Mouse (Mus musculus): Measurements from ENCODE around the gene Ubald2. TPM values are rescaled to one million over a fixed set of nuclear protein-coding genes. Genes with fewer than 3 reads are reported as not detected.

Ubald2 gene
- total and polyA plus RNA-seq, 2 experiments: 16.6 to 45.7 TPM

GRCm38 (mm10) chr11:116429862-116430613, 3.9 kb upstream of the Ubald2 start:
- WGBS: 90% methylated on average over 9 of the region's 9 CpGs
- Histone ChIP-seq H3K27me3 (ENCODE audit: control insufficient read depth, insufficient read depth, low read length) (no peaks in the 10 kb centered on the region), H3K4me1 (ENCODE audit: control insufficient read depth, insufficient read depth, low read length) (peaks cover 5% of the 10 kb centered on the region; the same call in 1 of the 2 replicates), H3K27ac (replicated peaks; ENCODE audit: insufficient read depth, low read depth, low read length) (no peak overlapping the region), H3K36me3 (ENCODE audit: control insufficient read depth, insufficient read depth, low read length) (no peaks in the 10 kb centered on the region), H3K4me3 (ENCODE audit: insufficient read depth, low read depth, low read length) (no peak overlapping the region), H3K9ac (ENCODE audit: low read depth, low read length) (no peak overlapping the region), H3K79me2 (ENCODE audit: control insufficient read depth, insufficient read depth, low read length) (no peaks in the 10 kb centered on the region)
- DNase-seq (ENCODE audit: extremely low read depth, low read depth, low spot score): no peak
- TF ChIP-seq POLR2A (IDR thresholded peaks at IDR 0.05; ENCODE audit: extremely low read depth, insufficient read depth, low read length) (no peak), CTCF (IDR thresholded peaks at IDR 0.05; ENCODE audit: low read depth, low read length) (no peak)

- Histone ChIP-seq H3K27ac (replicated peaks; ENCODE audit: insufficient read depth, low read depth, low read length) (no peak overlapping the region), H3K4me3 (ENCODE audit: insufficient read depth, low read depth, low read length) (no peak overlapping the region), H3K27me3 (ENCODE audit: control insufficient read depth, insufficient read depth, low read length) (no peaks in the 10 kb centered on the region), H3K79me2 (ENCODE audit: control insufficient read depth, insufficient read depth, low read length) (no peaks in the 10 kb centered on the region), H3K36me3 (ENCODE audit: control insufficient read depth, insufficient read depth, low read length) (peaks cover 1% of the 10 kb centered on the region; the same call in 1 of the 2 replicates), H3K9ac (ENCODE audit: low read depth, low read length) (no peak overlapping the region), H3K4me1 (ENCODE audit: control insufficient read depth, insufficient read depth, low read length) (peaks cover 8% of the 10 kb centered on the region; the same call in 1 of the 2 replicates)
- no peak for DNase-seq (ENCODE audit: extremely low read depth, low read depth, low spot score)
- TF ChIP-seq CTCF (IDR thresholded peaks at IDR 0.05; ENCODE audit: low read depth, low read length): no peak
- TF ChIP-seq POLR2A (IDR thresholded peaks at IDR 0.05; ENCODE audit: extremely low read depth, insufficient read depth, low read length): no peak
- 31% methylated on average over 22 of the region's 22 CpGs for WGBS
Observed at GRCm38 (mm10) chr11:116430723-116431427, 3.0 kb upstream of the Ubald2 start.

- Histone ChIP-seq H3K4me3 (ENCODE audit: insufficient read depth, low read depth, low read length) (no peak overlapping the region), H3K9ac (ENCODE audit: low read depth, low read length) (no peak overlapping the region), H3K79me2 (ENCODE audit: control insufficient read depth, insufficient read depth, low read length) (no peaks in the 10 kb centered on the region), H3K4me1 (ENCODE audit: control insufficient read depth, insufficient read depth, low read length) (peaks cover 8% of the 10 kb centered on the region; the same call in 1 of the 2 replicates), H3K27me3 (ENCODE audit: control insufficient read depth, insufficient read depth, low read length) (no peaks in the 10 kb centered on the region), H3K27ac (replicated peaks; ENCODE audit: insufficient read depth, low read depth, low read length) (no peak overlapping the region), H3K36me3 (ENCODE audit: control insufficient read depth, insufficient read depth, low read length) (peaks cover 1% of the 10 kb centered on the region; the same call in 1 of the 2 replicates)
- TF ChIP-seq POLR2A (IDR thresholded peaks at IDR 0.05; ENCODE audit: extremely low read depth, insufficient read depth, low read length): no peak
- TF ChIP-seq CTCF (IDR thresholded peaks at IDR 0.05; ENCODE audit: low read depth, low read length): no peak
- WGBS: 40% methylated on average over 11 of the region's 11 CpGs
- no peak for DNase-seq (ENCODE audit: extremely low read depth, low read depth, low spot score)
Observed at GRCm38 (mm10) chr11:116431428-116432077, 2.3 kb upstream of the Ubald2 start.

GRCm38 (mm10) chr11:116432127-116432526, 1.8 kb upstream of the Ubald2 start:
- 67% methylated on average over 6 of the region's 6 CpGs for WGBS
- DNase-seq (ENCODE audit: extremely low read depth, low read depth, low spot score): no peak
- H3K4me3 ChIP-seq (ENCODE audit: insufficient read depth, low read depth, low read length): no peak overlapping the region
- peaks cover 8% of the 10 kb centered on the region; the same call in 1 of the 2 replicates for H3K4me1 ChIP-seq (ENCODE audit: control insufficient read depth, insufficient read depth, low read length)
- H3K27ac ChIP-seq (replicated peaks; ENCODE audit: insufficient read depth, low read depth, low read length): no peak overlapping the region
- H3K36me3 ChIP-seq (ENCODE audit: control insufficient read depth, insufficient read depth, low read length): peaks cover 1% of the 10 kb centered on the region; the same call in 1 of the 2 replicates
- no peaks in the 10 kb centered on the region for H3K79me2 ChIP-seq (ENCODE audit: control insufficient read depth, insufficient read depth, low read length)
- H3K9ac ChIP-seq (ENCODE audit: low read depth, low read length): no peak overlapping the region
- no peaks in the 10 kb centered on the region for H3K27me3 ChIP-seq (ENCODE audit: control insufficient read depth, insufficient read depth, low read length)
- TF ChIP-seq CTCF (IDR thresholded peaks at IDR 0.05; ENCODE audit: low read depth, low read length) (no peak), POLR2A (IDR thresholded peaks at IDR 0.05; ENCODE audit: extremely low read depth, insufficient read depth, low read length) (no peak)

GRCm38 (mm10) chr11:116432593-116433355, 1.1 kb upstream of the Ubald2 start:
- Histone ChIP-seq H3K4me3 (ENCODE audit: insufficient read depth, low read depth, low read length) (no peak overlapping the region), H3K27ac (replicated peaks; ENCODE audit: insufficient read depth, low read depth, low read length) (no peak overlapping the region), H3K36me3 (ENCODE audit: control insufficient read depth, insufficient read depth, low read length) (peaks cover 3% of the 10 kb centered on the region; the same call in 1 of the 2 replicates), H3K9ac (ENCODE audit: low read depth, low read length) (no peak overlapping the region), H3K79me2 (ENCODE audit: control insufficient read depth, insufficient read depth, low read length) (no peaks in the 10 kb centered on the region), H3K27me3 (ENCODE audit: control insufficient read depth, insufficient read depth, low read length) (no peaks in the 10 kb centered on the region), H3K4me1 (ENCODE audit: control insufficient read depth, insufficient read depth, low read length) (peaks cover 8% of the 10 kb centered on the region; the same call in 1 of the 2 replicates)
- no peak for DNase-seq (ENCODE audit: extremely low read depth, low read depth, low spot score)
- TF ChIP-seq POLR2A (IDR thresholded peaks at IDR 0.05; ENCODE audit: extremely low read depth, insufficient read depth, low read length) (no peak), CTCF (IDR thresholded peaks at IDR 0.05; ENCODE audit: low read depth, low read length) (no peak)
- 68% methylated on average over 8 of the region's 8 CpGs for WGBS
